Mouse (Mus musculus) T-cell, adult 2 months (primary cell): ENCODE results near the gene Ralgps2.

Source experiments
- DNase-seq: peaks from one replicate; pipeline ENCODE4 v3.0.0; 2022; ENCODE audit warnings: low spot score

Ralgps2 gene

DNA sequence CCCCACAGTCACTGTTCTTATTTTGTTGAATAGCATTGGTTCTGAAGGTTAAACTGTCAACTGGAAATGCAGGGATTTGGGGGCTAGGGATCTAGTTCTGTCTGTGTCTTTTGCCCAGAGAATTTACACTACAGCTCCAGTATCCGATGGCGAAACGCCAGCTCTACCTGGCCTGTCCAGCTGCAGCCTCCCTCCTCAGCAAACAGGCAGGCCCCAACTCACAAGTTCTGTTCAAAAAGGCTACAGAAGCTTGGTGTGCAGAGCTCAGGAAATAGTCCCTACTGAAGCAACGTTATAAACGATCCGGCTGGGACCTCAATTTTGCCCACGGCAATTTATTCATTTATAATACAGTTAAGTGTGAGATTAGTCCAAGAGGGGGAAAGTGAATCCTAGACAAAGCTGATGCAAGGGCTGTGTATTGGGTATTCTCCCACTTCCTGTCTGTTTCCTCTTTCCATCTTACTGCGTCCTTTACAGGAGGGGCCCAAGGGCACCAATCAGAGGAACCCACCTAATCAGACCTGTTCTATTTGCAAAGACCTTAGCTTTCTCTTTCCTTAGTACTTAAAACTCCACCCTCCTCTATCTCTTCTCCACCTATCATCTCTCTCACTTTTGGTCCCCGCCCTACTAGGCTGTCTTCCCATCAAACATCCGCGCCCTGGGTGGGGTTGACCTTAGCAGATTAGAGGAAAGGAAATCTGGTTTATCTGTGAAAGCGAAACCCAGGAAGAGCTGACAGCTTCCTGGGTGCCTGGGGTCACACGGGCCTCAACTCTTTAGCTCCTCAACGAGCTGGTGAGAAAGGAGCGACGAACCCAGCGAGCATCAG is 16.7 kb upstream of the Ralgps2 start:
- peak; percentile 86 for DNase-seq

DNA sequence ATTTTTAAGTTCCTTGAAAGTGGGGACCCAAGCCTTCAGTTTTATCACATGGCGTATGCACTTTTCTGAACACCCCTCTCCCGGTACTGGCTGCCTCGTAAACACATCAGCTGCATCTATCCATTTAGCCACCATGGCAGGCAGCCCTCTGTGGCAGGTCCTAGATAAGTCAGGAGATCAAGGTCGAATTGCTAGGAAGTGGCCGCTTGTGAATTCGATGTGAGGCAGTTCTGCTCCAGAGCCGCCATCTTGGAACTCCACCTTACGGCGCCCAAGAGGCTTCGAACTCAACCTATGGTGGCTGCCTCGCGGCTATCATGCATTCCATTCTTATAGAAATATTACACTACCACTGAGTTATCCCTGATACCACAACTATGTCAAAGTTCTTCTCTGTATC is 14.8 kb upstream of the Ralgps2 start:
- DNase-seq = no peak

- DNase-seq = no peak
These were observed 10.9 kb upstream of the Ralgps2 start for GRCm38 (mm10) chr1:156950354-156950753.

DNA sequence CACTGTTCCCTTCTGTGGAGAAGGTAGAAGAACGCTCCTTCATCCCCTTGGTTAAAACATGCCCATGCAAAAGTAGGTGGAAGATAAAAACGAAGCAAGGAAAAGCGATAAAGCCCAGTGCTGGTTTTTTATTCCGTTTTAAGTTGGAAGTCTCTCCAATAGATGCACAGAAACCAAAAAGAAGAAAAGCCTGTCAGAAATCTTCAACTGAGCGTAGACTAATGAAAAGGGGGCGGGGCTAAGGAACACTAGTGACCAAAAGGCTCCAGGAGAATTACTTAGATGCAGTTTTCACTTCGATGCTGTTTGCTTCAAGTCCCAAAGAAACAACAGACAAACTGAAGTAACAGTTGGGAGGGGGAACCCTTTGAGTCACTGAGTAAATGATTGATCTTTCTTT is 1.2 kb upstream of the Ralgps2 start:
- DNase-seq = no peak

- no peak for DNase-seq
These were observed 706 bp upstream of the Ralgps2 start for GRCm38 (mm10) chr1:156940142-156940522.

DNA sequence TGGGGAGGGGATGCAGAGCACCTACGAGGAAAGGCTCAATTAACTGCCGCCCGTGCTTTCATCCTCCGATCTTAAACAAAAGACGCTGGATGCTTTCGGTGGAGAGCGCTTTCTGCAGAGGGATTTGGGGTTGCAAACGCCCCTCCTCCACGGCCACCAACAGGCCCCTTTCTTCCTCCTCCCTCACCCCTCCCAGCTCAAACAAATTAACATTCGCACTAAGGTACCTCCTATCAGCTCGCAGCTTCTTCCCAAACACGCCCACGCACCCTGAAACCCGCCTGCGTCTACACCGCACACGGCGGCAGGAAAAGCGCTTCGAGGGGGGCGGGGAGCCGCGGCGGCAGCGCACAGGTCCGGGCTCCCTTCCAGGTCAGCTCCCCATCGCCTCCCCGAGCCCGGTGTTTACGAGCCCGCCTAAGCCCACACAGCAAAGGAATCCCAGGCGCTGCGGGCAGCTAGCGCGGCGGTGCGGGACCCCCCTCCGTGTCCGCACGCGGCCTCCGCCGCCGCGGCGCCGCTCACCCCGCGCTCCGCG is 652 bp downstream of the Ralgps2 start:
- peak; percentile 80 for DNase-seq

GRCm38 (mm10) chr1:156937436-156937835 is 2.0 kb downstream of the Ralgps2 start:
- no peak for DNase-seq

GRCm38 (mm10) chr1:156933712-156934111 is 5.7 kb downstream of the Ralgps2 start:
- no peak for DNase-seq

- DNase-seq = no peak
These were observed 7.2 kb downstream of the Ralgps2 start for GRCm38 (mm10) chr1:156932036-156932774.

GRCm38 (mm10) chr1:156931106-156931870 is 8.1 kb downstream of the Ralgps2 start:
- DNase-seq = no peak

DNA sequence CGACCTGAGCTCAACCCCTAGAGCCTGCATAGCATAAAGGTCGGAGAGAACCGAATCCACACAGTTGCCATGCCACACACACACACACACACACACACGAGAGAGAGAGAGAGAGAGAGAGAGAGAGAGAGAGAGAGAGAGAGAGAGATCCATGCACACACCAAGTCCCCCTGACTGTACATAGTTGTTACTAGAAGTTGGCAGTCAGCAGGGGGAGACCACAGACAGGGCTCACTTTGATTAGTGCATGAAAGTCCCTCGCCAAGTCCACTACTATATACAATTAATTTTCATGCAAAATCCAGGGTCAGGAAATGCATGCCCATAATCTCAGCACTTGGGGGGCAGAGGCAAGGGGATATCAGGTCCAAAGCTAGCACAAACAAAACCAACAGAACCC is 9.2 kb downstream of the Ralgps2 start:
- DNase-seq = no peak

DNA sequence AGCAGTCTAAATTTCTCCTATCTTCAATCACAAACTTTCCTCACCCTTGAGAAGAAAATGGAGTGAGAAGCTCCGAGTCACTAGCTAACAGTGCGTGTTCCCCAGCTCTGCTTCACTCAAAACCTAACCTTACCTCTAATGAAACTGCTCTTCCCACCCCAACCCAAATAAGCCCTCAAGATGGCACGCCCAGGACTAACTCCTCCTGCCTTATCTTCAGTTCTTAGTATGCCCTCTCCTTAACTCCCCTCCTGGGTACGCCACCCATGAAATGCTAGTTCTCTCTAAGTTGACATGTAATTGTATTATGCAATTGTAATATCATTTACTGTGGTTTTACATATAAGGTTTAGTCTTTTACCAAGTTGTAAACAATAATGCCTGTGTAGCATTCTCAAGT is 11.2 kb downstream of the Ralgps2 start:
- DNase-seq = no peak

GRCm38 (mm10) chr1:156923511-156923910 is 15.9 kb downstream of the Ralgps2 start:
- DNase-seq = no peak

DNA sequence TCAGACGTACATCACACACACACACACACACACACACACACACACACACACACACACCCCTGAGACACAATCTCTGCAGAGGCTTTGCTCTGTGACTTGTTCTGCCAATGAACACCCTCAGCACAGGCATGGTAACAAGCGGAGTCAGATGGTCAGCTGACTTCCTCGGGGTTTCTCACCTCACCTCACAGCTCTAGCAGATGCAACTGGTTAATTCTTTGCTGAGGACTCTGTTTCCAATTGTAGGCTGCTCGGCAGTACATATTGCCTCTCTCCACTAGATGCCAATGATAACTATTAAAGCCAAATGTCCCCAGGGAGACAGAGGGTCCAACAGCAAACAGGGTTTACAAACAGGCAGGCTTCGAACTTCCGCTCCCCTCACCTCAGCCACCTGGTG is 16.5 kb downstream of the Ralgps2 start:
- DNase-seq = no peak

DNA sequence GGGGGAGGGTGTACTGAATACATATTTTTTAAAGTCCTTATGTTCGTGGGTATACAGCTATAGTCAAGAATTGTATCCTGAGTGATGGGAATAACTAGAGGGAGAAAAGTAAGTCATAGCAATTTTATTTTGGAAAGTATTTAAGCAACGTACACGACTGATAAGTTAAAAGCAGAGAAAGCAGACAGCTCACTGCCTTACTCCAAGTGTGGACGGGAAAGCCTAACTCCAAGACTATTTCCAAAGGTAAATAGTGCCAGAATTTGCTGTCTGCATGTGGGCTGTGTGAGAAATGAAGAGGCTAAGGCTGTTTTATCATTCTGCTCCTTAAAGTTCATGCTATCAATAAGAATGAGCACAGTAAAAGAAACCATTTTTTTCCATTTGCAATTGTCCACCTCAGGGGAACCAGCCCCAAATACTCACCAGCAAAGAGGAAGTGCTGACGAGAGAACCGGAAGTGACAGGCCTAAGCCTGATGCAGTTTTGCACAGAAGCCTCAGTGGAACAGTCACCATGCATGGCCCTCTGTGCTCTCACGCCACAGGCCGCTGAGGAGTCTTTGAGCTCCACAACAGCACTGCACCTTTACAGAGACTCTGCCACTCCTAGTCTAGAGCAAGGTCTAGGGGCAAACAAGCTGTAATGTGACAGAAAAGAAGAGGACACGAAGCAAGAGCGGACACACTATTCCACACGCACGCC is 18.0 kb downstream of the Ralgps2 start:
- DNase-seq = peak; percentile 62

GRCm38 (mm10) chr1:156917460-156917859 is 22.0 kb downstream of the Ralgps2 start:
- DNase-seq = peak; percentile 52

GRCm38 (mm10) chr1:156916361-156916760 is 23.1 kb downstream of the Ralgps2 start:
- no peak for DNase-seq

- no peak for DNase-seq
These were observed 24.5 kb downstream of the Ralgps2 start for GRCm38 (mm10) chr1:156914942-156915341.

GRCm38 (mm10) chr1:156913190-156913589 is 26.2 kb downstream of the Ralgps2 start:
- DNase-seq = no peak

DNA sequence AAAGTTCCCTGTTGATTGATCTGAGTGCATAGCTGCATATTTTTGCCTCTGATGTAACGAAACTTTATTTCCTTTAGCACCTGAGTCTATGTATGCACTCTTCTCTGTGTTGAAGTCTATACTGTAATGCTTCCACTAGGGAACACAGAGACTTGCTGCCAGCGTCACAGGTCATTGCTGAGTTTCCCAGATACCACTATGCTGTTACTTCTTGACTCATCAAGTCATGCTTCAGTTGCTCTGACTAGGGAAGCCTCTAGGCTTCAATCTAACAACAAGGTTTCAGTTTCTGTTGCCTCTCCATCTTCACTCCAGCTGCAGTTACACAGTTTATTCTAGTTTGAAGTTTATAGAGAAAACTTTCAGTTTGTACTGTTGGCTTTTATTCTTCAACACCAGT is 28.5 kb downstream of the Ralgps2 start:
- DNase-seq = no peak

DNA sequence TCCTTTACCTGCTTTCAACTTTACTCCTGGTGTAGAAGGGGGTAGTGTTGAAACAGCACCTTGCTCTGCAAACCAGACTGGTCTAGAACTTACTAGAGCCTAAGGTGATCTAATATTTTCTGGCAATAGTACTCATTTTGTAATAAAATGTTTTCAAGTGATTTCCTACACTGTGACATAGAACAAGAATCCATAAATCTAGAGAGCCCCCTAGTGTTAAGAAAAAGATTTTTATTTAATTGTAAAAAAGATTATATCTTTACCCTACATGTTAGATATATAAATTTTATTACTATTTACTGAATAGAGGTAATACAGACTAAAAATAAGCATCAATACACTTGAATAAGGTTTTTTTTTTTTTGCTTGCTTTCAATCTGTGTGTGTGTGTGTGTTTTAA is 29.6 kb downstream of the Ralgps2 start:
- no peak for DNase-seq

GRCm38 (mm10) chr1:156909265-156909664 is 30.2 kb downstream of the Ralgps2 start:
- no peak for DNase-seq
